Mouse (Mus musculus): ENCODE results near the gene Cln3.

Cln3 gene

GRCm38 (mm10) chr7:126585717-126586116, at the start of gene Cln3:
Gene Cln3 (minus strand): TSS chr7:126585817.
- no peak for DNase-seq (ENCODE audit: low read depth, low spot score)

- peak; percentile 38 for DNase-seq (ENCODE audit: low read depth, low spot score)
Observed at GRCm38 (mm10) chr7:126635375-126635774, 49.8 kb upstream of the Cln3 start.

- DNase-seq (ENCODE audit: low read depth, low spot score): no peak
Observed at GRCm38 (mm10) chr7:126632478-126632877, 46.9 kb upstream of the Cln3 start.

- no peak for DNase-seq (ENCODE audit: low read depth, low spot score)
Observed at GRCm38 (mm10) chr7:126630824-126631518, 45.4 kb upstream of the Cln3 start, which contains the start of gene Nupr1. Gene Nupr1 (minus strand): TSS chr7:126630861.

- no peak for DNase-seq (ENCODE audit: low read depth, low spot score)
Observed at GRCm38 (mm10) chr7:126629915-126630314, 44.3 kb upstream of the Cln3 start.

- no peak for DNase-seq (ENCODE audit: low read depth, low spot score)
Observed at GRCm38 (mm10) chr7:126628111-126628510, 42.5 kb upstream of the Cln3 start.

GRCm38 (mm10) chr7:126625807-126626600, 40.4 kb upstream of the Cln3 start:
- DNase-seq (ENCODE audit: low read depth, low spot score): peak; percentile 48

GRCm38 (mm10) chr7:126625369-126625768, 39.8 kb upstream of the Cln3 start:
- peak; percentile 69 for DNase-seq (ENCODE audit: low read depth, low spot score)

- peak; percentile 58 for DNase-seq (ENCODE audit: low read depth, low spot score)
Observed at GRCm38 (mm10) chr7:126624774-126625173, 39.2 kb upstream of the Cln3 start.

- no peak for DNase-seq (ENCODE audit: low read depth, low spot score)
Observed at GRCm38 (mm10) chr7:126623381-126623780, 37.8 kb upstream of the Cln3 start.

GRCm38 (mm10) chr7:126621452-126622359, 36.1 kb upstream of the Cln3 start:
- no peak for DNase-seq (ENCODE audit: low read depth, low spot score)

- no peak for DNase-seq (ENCODE audit: low read depth, low spot score)
Observed at GRCm38 (mm10) chr7:126619559-126620275, 34.1 kb upstream of the Cln3 start.

- no peak for DNase-seq (ENCODE audit: low read depth, low spot score)
Observed at GRCm38 (mm10) chr7:126616707-126617106, 31.1 kb upstream of the Cln3 start.

- peak; percentile 51 for DNase-seq (ENCODE audit: low read depth, low spot score)
Observed at GRCm38 (mm10) chr7:126612736-126613135, 27.1 kb upstream of the Cln3 start.

- DNase-seq (ENCODE audit: low read depth, low spot score): no peak
Observed at GRCm38 (mm10) chr7:126607796-126608195, 22.2 kb upstream of the Cln3 start.

GRCm38 (mm10) chr7:126607064-126607463, 21.4 kb upstream of the Cln3 start:
- no peak for DNase-seq (ENCODE audit: low read depth, low spot score)

GRCm38 (mm10) chr7:126606611-126607010, 21.0 kb upstream of the Cln3 start:
- no peak for DNase-seq (ENCODE audit: low read depth, low spot score)

- DNase-seq (ENCODE audit: low read depth, low spot score): no peak
Observed at GRCm38 (mm10) chr7:126602650-126603049, 17.0 kb upstream of the Cln3 start.

- no peak for DNase-seq (ENCODE audit: low read depth, low spot score)
Observed at GRCm38 (mm10) chr7:126601896-126602295, 16.3 kb upstream of the Cln3 start.

- no peak for DNase-seq (ENCODE audit: low read depth, low spot score)
Observed at GRCm38 (mm10) chr7:126598919-126599318, 13.3 kb upstream of the Cln3 start.

GRCm38 (mm10) chr7:126596414-126596813, 10.8 kb upstream of the Cln3 start:
- no peak for DNase-seq (ENCODE audit: low read depth, low spot score)
